Mouse (Mus musculus) liver, embryonic 14.5 days (tissue): ENCODE measurements around the gene BC051665. TPM values are rescaled to one million over a fixed set of nuclear protein-coding genes. Genes with fewer than 3 reads are reported as not detected.
A peak's percentile ranks its signal among the peaks of the same experiment; 100 is the strongest.

Experiments
- ATAC-seq: fragments of 200-750 bp; cut with Nextera tagmentation; 2 replicates; pipeline ENCODE4 v1.8.0; 2017; ENCODE audit warnings: moderate number of reproducible peaks, mild to moderate bottlenecking, moderate library complexity; ENCODE audit not compliant: insufficient read depth
- DNase-seq, 3 experiments: peaks; one replicate each; pipeline ENCODE4 v3.0.0-alpha.2; 2012 to 2013; ENCODE audit warnings: low read depth in 3 of 3, low spot score in 3 of 3
- H3K27ac ChIP-seq: fragments of 300-500 bp; sonication (generic); 2 replicates; pipeline ENCODE4 v1.5.1; 2014; ENCODE audit warnings: moderate library complexity, mild to moderate bottlenecking, control low read depth, inconsistent platforms
- H3K27me3 ChIP-seq: fragments of 300-500 bp; sonication (generic); 2 replicates; pipeline ENCODE4 v1.6.1; 2014; ENCODE audit warnings: mild to moderate bottlenecking, low read length, moderate library complexity; ENCODE audit not compliant: control insufficient read depth, insufficient read depth
- H3K36me3 ChIP-seq: fragments of 300-500 bp; sonication (generic); replicated peaks from 2 replicates; pipeline ENCODE4 v1.6.1; 2014; ENCODE audit warnings: low read depth; ENCODE audit not compliant: control insufficient read depth, insufficient read depth
- H3K4me1 ChIP-seq, 2 experiments: fragments of 200-500 bp in 1 of 2; fragments of 300-500 bp in 1 of 2; sonication (generic) in 1 of 2; replicated peaks; 2 replicates each; pipeline ENCODE4 v1.6.1; 2012 to 2014; ENCODE audit warnings: antibody characterized with exemption in 1 of 2, inconsistent platforms in 1 of 2, low read length in 1 of 2; ENCODE audit not compliant: control insufficient read depth in 2 of 2, insufficient read depth in 2 of 2
- H3K4me2 ChIP-seq: fragments of 300-500 bp; sonication (generic); 2 replicates; pipeline ENCODE4 v1.6.1; 2014; ENCODE audit warnings: low read depth, mild to moderate bottlenecking, control low read depth, moderate library complexity
- H3K4me3 ChIP-seq, 2 experiments: fragments of 200-500 bp in 1 of 2; fragments of 300-500 bp in 1 of 2; sonication (generic) in 1 of 2; 2 replicates each; pipeline ENCODE4 v1.5.1; 2012 to 2014; ENCODE audit warnings: low read depth in 2 of 2, low read length in 2 of 2, mild to moderate bottlenecking in 2 of 2, control low read depth in 1 of 2, inconsistent platforms in 1 of 2, moderate library complexity in 1 of 2; ENCODE audit not compliant: insufficient read depth in 1 of 2
- H3K9ac ChIP-seq: fragments of 300-500 bp; sonication (generic); replicated peaks from 2 replicates; pipeline ENCODE4 v1.6.1; 2014; ENCODE audit warnings: mild to moderate bottlenecking, control low read depth, moderate library complexity
- H3K9me3 ChIP-seq: fragments of 300-500 bp; sonication (generic); 2 replicates; pipeline ENCODE4 v1.6.1; 2016; ENCODE audit warnings: low read length, mixed read lengths; ENCODE audit not compliant: control insufficient read depth
- CTCF ChIP-seq: IDR thresholded peaks from 2 replicates; pipeline ENCODE4 v1.5.1; 2016; ENCODE audit warnings: antibody characterized with exemption, low read depth, control low read depth
- EP300 ChIP-seq: IDR thresholded peaks from 2 replicates; pipeline ENCODE4 v1.6.1; 2016; ENCODE audit warnings: antibody characterized with exemption, low read depth
- WGBS: fragments of 180-500 bp; shearing (Covaris S2); extraction: QIAGEN DNeasy Blood & Tissue Kit; methylation state at CpG from one replicate; pipeline ENCODE4 v1.1.7; 2014; ENCODE audit not compliant: insufficient replicate concordance; 5-methylcytosine and 5-hydroxymethylcytosine counted together
- polyA plus RNA-seq, 2 experiments: library from polyadenylated mRNA; depleted of rRNA in 1 of 2; stranded (reverse) in 1 of 2; unstranded in 1 of 2; fragments of >200 nt; fragmentation: Nextera tagmentation in 1 of 2; extraction: Ambion mirVana in 1 of 2; gene quantifications; 2 replicates each; pipeline versions ENCODE4 v1.2.1 to v1.2.3; 2012 to 2014

Gene BC051665
- polyA plus RNA-seq, 2 experiments = not detected

GRCm38 (mm10) chr13:60740248-60740647, 45.9 kb downstream of the BC051665 start:
- no peaks in the 10 kb centered on the region for H3K9me3 ChIP-seq
- no peaks in the 10 kb centered on the region for H3K27me3 ChIP-seq
- H3K36me3 ChIP-seq = no peaks in the 10 kb centered on the region
- H3K27ac ChIP-seq = no peak overlapping the region
- H3K4me1 ChIP-seq = peaks cover 36 to 55% of the 10 kb centered on the region in 2 experiments
- DNase-seq = no peak
- no peak for ATAC-seq
- H3K4me3 ChIP-seq = no peak overlapping the region
- TF ChIP-seq CTCF = peak; percentile 56
- no peak for TF ChIP-seq EP300
- no peak overlapping the region for H3K4me2 ChIP-seq
- H3K9ac ChIP-seq = no peak overlapping the region
- 81% methylated on average over 6 of the region's 6 CpGs for WGBS

GRCm38 (mm10) chr13:60738429-60738828, 47.7 kb downstream of the BC051665 start:
- peak overlapping the region; percentile 55 for H3K27ac ChIP-seq
- 6% methylated on average over 9 of the region's 9 CpGs for WGBS
- peaks cover 19 to 39% of the 10 kb centered on the region in 2 experiments for H3K4me1 ChIP-seq
- ATAC-seq (peak; percentile 59), DNase-seq (peak in 2 of 3 experiments; percentile 57 to 68)
- peak overlapping the region; percentile 65 for H3K4me2 ChIP-seq
- H3K9ac ChIP-seq = no peak overlapping the region
- H3K4me3 ChIP-seq = peak overlapping the region in 1 of 2 experiments; percentile 16; a peak in 1 of 4 replicates
- H3K9me3 ChIP-seq = no peaks in the 10 kb centered on the region
- H3K27me3 ChIP-seq = no peaks in the 10 kb centered on the region
- H3K36me3 ChIP-seq = no peaks in the 10 kb centered on the region
- TF ChIP-seq EP300 (no peak), CTCF (peak; percentile 88)

- DNase-seq = peak; percentile 63 to 78 (median 68)
- Histone ChIP-seq H3K4me1 (peaks cover 13 to 32% of the 10 kb centered on the region in 2 experiments), H3K36me3 (no peaks in the 10 kb centered on the region), H3K4me2 (peak overlapping the region; percentile 65), H3K9ac (no peak overlapping the region), H3K27me3 (no peaks in the 10 kb centered on the region), H3K9me3 (no peaks in the 10 kb centered on the region), H3K27ac (peak overlapping the region; percentile 55), H3K4me3 (peak overlapping the region; percentile 16 to 22; a peak in 2 of 4 replicates)
- peak; percentile 76 for ATAC-seq
- WGBS = 4% methylated on average over 9 of the region's 9 CpGs
- TF ChIP-seq EP300 (no peak), CTCF (no peak)
Observed at GRCm38 (mm10) chr13:60737632-60738324, 48.4 kb downstream of the BC051665 start.

GRCm38 (mm10) chr13:60736421-60737105, 49.6 kb downstream of the BC051665 start:
- Histone ChIP-seq H3K27me3 (no peaks in the 10 kb centered on the region), H3K4me3 (no peak overlapping the region), H3K9me3 (no peaks in the 10 kb centered on the region), H3K4me2 (no peak overlapping the region), H3K4me1 (peaks cover 6 to 23% of the 10 kb centered on the region in 2 experiments), H3K9ac (no peak overlapping the region), H3K36me3 (no peaks in the 10 kb centered on the region), H3K27ac (no peak overlapping the region; the same call in 1 of the 2 replicates)
- no peak for TF ChIP-seq CTCF
- 0 out of 2 replicates have a peak, but pooled peaks have one; percentile 15 for TF ChIP-seq EP300
- peak; percentile 61 for ATAC-seq
- 73% methylated on average over 13 of the region's 13 CpGs for WGBS
- DNase-seq = no peak

GRCm38 (mm10) chr13:60735306-60735705, 50.9 kb downstream of the BC051665 start:
- ATAC-seq (no peak), DNase-seq (no peak)
- no peak overlapping the region for H3K4me2 ChIP-seq
- H3K4me1 ChIP-seq = peaks cover 6 to 23% of the 10 kb centered on the region in 2 experiments
- H3K27me3 ChIP-seq = no peaks in the 10 kb centered on the region
- no peaks in the 10 kb centered on the region for H3K9me3 ChIP-seq
- no peaks in the 10 kb centered on the region for H3K36me3 ChIP-seq
- H3K9ac ChIP-seq = no peak overlapping the region
- no peak for TF ChIP-seq EP300
- TF ChIP-seq CTCF = no peak
- WGBS = 84% methylated on average over 9 of the region's 9 CpGs
- H3K4me3 ChIP-seq = no peak overlapping the region
- H3K27ac ChIP-seq = no peak overlapping the region

Other genes starting within 250 kb of the BC051665 start
- gene Dapk1, start 184.4 kb downstream of the BC051665 start, polyA plus RNA-seq (2012; rRNA removed) = 5.6 and 7.1 TPM in 2 replicates
- 4.5 and 4.8 TPM in 2 replicates for gene Dapk1, start 184.4 kb downstream of the BC051665 start, polyA plus RNA-seq (2014; fragmentation: Nextera tagmentation; extraction: Ambion mirVana)
- not detected in 2 replicates for gene Ctsll3, start 16.5 kb upstream of the BC051665 start, polyA plus RNA-seq (2012; rRNA removed)
- gene Ctsll3, start 16.5 kb upstream of the BC051665 start, polyA plus RNA-seq (2014; fragmentation: Nextera tagmentation; extraction: Ambion mirVana) = not detected in 2 replicates
- 0.06 TPM in 1 of 2 replicates, not detected in the other for gene 4930486L24Rik, start 78.1 kb upstream of the BC051665 start, polyA plus RNA-seq (2012; rRNA removed)
- gene 4930486L24Rik, start 78.1 kb upstream of the BC051665 start, polyA plus RNA-seq (2014; fragmentation: Nextera tagmentation; extraction: Ambion mirVana) = 0.06 TPM in 1 of 2 replicates, not detected in the other
- gene Gm49392, start 110.5 kb upstream of the BC051665 start, polyA plus RNA-seq (2012; rRNA removed) = 0.11 and 0.23 TPM in 2 replicates
- not detected in 2 replicates for gene Gm49392, start 110.5 kb upstream of the BC051665 start, polyA plus RNA-seq (2014; fragmentation: Nextera tagmentation; extraction: Ambion mirVana)
- 3.3 and 4.9 TPM in 2 replicates for gene Ctla2b, start 111.1 kb upstream of the BC051665 start, polyA plus RNA-seq (2012; rRNA removed)
- gene Ctla2b, start 111.1 kb upstream of the BC051665 start, polyA plus RNA-seq (2014; fragmentation: Nextera tagmentation; extraction: Ambion mirVana) = 7.8 and 8.1 TPM in 2 replicates
- gene Tpbpb, start 118.5 kb upstream of the BC051665 start, polyA plus RNA-seq (2012; rRNA removed) = not detected in 2 replicates
- not detected in 2 replicates for gene Tpbpb, start 118.5 kb upstream of the BC051665 start, polyA plus RNA-seq (2014; fragmentation: Nextera tagmentation; extraction: Ambion mirVana)
- gene Gm49393, start 149.2 kb upstream of the BC051665 start, polyA plus RNA-seq (2012; rRNA removed) = not detected in 2 replicates
- not detected in 2 replicates for gene Gm49393, start 149.2 kb upstream of the BC051665 start, polyA plus RNA-seq (2014; fragmentation: Nextera tagmentation; extraction: Ambion mirVana)
- 1.00 and 5.0 TPM in 2 replicates for gene Gm49391, start 150.2 kb upstream of the BC051665 start, polyA plus RNA-seq (2012; rRNA removed)
- gene Gm49391, start 150.2 kb upstream of the BC051665 start, polyA plus RNA-seq (2014; fragmentation: Nextera tagmentation; extraction: Ambion mirVana) = 1.8 and 2.9 TPM in 2 replicates
- 7.6 and 14.9 TPM in 2 replicates for gene Ctla2a, start 150.3 kb upstream of the BC051665 start, polyA plus RNA-seq (2012; rRNA removed)
- gene Ctla2a, start 150.3 kb upstream of the BC051665 start, polyA plus RNA-seq (2014; fragmentation: Nextera tagmentation; extraction: Ambion mirVana) = 32.3 and 36.0 TPM in 2 replicates
- gene Tpbpa, start 155.6 kb upstream of the BC051665 start, polyA plus RNA-seq (2012; rRNA removed) = 0.08 and 0.12 TPM in 2 replicates
- not detected in 2 replicates for gene Tpbpa, start 155.6 kb upstream of the BC051665 start, polyA plus RNA-seq (2014; fragmentation: Nextera tagmentation; extraction: Ambion mirVana)
- gene Ctsj, start 219.6 kb upstream of the BC051665 start, polyA plus RNA-seq (2012; rRNA removed) = 0.04 TPM in 1 of 2 replicates, not detected in the other
- not detected in 2 replicates for gene Ctsj, start 219.6 kb upstream of the BC051665 start, polyA plus RNA-seq (2014; fragmentation: Nextera tagmentation; extraction: Ambion mirVana)